Mouse (Mus musculus): ENCODE results near the gene Ifitm6.
"Not testable (repeated sequence)": the region's sequence is repeated elsewhere in the genome, so short reads cannot be mapped to it uniquely, and the experiment has no call there.

Ifitm6 gene

GRCm38 (mm10) chr7:140968710-140969109 lies 49.0 kb downstream of the Ifitm6 start:
- DNase-seq, result not testable (repeated sequence)

- DNase-seq, result no peak
Observed at GRCm38 (mm10) chr7:140967862-140968591, 49.7 kb downstream of the Ifitm6 start.

GRCm38 (mm10) chr7:140966921-140967320 lies 50.8 kb downstream of the Ifitm6 start, which contains the start of gene Ifitm1:
Ifitm1 (plus strand) TSS chr7:140967221.
- DNase-seq, result no peak
